Mouse (Mus musculus): ENCODE measurements around the gene Fto.

Gene Fto

DNA sequence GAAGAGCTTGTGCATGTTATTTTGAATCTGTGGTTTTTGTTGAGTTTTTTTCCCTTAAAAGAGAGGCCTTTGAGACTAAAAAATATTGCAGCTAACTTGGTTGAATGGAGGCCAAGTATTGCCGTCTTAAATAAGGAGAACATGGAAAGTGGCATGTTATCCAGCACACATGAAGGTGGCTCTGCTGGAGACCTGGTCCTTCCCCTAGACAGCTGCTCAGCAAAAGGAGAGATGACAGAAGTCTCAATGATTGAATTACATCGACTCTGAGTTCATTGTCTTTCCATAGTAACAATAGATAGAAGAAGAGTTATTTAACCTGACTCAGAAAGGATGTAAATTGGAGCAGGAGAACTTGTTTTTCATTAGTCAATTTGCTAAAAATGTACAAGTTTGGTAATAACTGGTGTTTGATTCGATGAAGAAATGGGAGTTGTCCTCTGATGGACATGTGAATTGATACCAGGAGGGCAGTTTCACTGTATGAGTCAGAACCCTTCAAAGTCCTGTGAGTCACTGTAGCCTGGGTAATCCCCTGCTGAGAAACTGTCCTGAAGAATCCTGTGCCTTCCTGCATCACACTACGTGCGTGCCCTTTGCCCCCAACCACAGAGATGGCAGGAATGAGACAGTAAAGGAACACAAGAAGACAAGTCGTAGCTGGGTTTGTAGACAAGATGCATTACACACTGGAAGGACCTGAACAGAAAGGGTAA, 82.2 kb downstream of the Fto start:
- peak; percentile 68 for DNase-seq

DNA sequence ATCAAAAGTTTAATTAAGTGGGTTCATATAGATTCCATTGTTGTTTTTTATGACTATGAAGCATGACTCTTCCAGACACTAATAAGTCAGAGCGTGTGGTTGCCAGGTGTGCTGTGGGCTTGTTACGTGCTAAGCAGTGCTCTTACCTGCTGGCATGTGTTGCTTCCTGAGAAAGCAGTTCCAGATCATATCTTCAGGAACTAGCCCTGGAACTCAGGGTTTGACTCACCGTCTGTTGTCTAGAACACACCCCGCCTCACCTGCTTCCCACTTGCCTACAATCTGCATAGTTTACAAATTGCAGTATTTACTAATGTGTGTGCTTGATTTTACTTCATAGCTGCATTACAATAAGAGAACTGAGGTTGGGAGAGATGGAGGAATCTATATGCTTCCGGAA, 84.7 kb downstream of the Fto start:
- DNase-seq: no peak

DNA sequence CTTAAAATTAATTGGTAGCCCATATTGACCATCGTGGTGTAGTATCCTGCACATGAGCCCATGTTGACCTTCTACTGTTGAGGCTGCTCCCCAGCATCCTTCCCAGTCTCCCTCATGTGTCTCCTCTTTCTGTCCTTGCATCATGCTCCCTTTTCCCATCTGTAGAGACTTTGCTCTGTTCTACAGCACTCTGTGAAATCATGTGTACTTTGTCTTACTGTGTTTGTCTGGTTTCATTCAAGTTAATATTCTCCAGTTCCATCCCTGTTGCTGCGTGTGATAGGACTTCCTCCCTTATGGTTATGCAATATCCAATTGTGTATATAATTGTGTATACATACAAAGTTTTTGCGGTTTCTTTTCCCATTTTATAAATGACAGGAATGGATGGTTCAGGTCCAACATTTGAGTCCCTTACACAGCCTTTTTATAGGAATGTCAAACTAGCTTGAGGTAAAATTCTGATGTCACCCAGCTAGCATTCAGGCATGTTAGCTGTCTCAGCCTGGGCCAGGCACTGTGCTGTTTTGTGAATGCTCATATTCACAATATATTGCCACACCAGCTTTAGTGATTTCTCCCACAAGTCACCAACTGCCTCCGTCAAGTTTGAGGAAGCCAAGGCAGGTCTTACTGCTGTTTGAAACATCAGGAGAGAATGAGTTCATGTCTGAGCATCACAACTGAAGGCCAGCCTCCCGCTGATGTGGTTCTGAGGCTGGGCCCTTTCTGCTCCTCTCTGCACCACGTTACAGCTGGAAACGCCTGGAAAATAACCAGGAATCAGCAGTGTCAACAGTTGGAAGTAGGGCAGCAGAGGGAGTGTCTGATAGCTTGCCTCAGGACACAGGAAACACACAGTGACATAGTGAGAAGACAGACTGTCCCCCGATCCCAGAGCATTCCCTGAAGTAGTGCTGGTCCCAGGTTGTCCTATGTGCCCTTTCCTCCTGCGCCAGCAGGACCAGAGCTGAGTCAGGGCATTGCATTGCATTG, 90.0 kb downstream of the Fto start:
- peak; percentile 74 for DNase-seq

DNA sequence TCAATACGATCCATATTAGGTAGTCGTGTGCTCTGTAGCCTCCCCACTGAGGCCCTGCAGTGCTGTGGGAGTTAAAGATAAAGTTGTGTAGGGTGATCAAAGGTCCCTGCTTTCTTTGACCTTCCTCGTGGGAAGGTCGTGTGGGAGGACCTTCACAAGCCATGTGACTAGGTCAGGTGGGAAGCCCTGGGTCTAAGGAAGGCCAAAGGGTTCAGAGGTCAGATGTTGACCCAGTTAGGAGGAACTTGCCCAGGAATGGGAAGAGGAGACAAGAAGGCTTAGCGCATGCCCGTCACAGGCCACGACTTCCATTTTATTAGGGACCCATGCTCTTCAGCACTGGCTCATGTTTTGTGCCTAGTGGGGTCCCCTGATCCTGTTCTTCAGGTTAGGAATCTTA, 91.0 kb downstream of the Fto start:
- peak; percentile 65 for DNase-seq

DNA sequence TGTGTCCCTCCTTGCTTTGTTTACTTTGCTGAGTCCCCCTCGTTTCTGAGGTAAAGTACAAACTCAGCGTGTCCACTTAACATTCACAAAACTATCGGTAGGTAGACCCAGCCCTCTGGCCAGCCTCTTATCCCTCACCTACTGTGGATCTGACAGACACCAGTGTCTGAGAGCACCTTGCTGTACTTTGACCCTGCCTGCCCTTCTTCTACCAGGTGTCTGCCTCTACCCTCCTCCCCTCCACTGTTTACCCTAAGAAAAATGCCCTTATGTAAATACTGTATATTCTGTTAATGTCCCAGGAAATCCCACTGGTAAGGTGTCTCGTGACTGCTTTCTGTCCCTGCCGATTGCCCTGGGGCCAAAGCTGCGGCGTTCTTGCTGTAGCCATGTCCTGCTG, 91.8 kb downstream of the Fto start:
- no peak for DNase-seq

DNA sequence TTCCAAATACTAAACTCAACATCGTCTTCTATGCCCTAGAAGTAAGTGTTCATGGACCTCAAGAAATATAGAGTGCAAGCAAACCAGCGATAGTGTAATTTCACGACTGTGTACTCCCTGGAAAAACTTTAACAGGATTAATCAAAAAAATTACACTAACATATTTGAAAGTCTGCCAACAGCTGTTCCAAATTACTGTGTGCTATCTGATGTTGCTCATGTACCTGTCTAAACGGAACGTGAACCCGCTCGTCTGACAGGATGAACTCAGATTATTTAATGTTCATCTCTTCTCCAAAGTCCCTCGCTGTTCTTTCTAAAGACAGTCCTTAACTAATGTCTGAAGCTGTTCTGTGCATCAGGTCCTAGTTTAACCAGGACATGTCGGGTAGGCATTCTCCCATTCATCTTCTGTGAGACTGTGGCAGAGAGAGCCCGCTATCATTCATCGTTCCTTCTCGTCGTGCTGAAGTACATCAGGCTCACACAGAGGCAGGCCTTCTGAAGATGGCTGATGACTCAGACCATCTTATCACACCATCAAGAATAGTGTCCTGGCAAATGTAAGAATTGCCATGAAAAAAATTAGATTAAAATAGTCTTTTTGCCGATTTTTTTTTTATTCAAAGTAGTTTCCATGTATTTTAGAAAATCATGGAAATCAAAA, 93.4 kb downstream of the Fto start:
- peak; percentile 42 for DNase-seq

DNA sequence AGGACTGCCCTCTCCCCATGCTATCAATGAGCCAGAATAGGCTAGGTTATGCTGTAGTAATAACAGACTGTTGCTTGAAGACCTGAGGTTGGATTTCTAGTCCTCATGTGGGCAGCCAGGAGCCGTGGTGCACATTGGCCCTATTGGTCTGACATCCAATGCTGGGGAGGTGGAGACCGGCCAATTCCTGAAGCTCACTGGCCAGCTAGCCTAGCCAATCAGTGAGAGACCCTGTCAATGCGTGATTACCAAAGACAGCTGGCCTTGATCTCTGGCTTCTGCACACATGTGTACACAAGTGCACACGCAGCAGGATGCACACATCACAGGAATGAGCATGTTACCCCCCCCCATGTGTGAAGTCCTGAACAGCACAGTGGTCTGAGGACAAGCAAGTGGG, 94.6 kb downstream of the Fto start:
- peak; percentile 53 for DNase-seq

DNA sequence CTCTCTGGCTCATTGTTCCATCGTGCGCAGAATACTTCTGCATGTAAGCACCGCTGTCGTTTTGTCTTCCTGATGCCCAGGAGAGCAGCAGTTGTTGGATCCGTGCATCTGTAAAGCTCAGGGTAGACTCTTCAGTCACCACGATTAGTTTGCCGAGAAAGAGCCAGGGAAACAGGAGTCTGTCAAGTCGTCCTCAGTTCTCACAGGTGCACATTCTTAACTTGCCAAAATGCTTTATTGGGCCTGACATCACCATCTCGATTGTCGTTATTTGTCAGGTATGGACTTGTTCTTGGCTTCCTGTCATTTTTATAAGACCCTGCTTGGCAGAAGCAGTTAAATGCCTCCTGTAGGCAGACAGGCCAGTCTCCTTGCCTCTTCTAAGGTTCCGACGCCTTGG, 96.7 kb downstream of the Fto start:
- DNase-seq: no peak

DNA sequence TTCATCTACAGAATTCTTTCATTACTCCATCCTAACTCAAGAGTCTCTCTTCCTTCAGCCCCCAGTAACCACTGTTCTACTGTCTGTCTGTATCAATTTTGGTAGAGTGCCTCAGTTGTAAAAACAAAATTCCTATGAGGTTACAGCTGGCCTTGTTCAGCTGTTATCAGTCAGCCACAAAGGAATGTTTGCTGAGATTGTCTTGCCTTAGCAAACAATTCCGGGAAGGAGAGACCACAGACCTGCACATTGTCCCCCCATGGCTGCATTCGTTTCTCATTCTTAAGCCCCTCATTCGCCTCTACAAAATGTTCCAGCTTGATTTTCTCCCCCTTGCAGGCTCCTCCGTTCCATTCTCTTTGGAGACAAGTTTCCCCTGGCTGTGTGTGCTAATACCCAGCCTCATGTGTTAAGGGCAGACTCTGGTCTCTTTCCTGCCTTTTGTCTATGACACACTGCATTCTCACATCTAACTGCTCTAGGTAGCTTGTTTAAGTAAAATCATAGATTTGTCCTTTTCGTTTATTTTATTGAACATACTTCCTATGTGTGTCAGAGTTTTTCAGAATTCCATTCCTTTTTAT, 111.3 kb downstream of the Fto start:
- DNase-seq: no peak

DNA sequence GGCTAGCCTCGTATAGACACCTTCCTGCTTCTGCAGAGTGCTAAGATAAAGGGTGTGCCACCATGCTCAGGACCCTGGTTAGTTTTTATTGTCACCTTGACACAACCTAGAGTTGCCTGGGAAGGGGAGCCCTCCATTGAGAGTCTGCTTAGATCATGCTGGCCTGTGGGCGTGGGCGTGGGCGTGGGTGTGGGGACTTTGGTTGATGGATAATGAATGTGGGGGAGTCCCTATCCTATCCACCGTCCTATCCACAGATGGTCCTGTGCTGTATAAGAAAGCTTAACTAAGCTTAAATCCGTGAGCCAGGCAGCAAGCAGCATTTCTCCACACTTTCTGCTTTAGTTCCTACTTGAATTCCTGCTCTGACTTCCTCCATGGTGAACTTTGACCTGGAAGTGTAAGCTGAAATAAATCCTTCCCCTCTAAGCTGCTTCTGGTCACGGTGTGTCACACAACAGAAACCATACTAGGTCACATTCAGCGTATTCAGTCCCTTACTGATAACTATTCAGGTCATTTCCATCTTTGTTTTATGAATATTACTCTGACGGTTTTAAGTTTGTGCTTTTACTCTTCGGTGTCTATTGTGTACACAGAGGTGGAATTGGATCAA, 112.0 kb downstream of the Fto start:
- no peak for DNase-seq

DNA sequence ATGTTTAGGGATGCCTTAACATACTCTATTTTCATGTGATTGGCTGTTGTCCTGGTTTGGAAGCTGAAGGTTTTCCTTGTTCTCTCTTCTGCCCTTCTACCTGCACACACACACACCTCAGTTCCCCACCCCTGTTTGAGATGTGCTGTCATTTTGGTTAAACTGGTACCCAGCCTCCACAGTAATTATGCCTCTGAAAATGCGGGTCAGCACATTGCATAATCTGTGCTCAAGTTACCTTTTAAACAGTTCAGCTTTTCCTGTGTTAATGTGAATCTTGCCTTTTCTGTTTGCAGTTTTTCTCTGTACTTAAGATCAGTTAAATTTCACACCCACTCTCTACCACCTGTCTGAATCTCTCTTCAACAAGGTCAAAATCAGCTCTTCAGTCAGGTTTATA, 113.2 kb downstream of the Fto start:
- DNase-seq: peak; percentile 81

DNA sequence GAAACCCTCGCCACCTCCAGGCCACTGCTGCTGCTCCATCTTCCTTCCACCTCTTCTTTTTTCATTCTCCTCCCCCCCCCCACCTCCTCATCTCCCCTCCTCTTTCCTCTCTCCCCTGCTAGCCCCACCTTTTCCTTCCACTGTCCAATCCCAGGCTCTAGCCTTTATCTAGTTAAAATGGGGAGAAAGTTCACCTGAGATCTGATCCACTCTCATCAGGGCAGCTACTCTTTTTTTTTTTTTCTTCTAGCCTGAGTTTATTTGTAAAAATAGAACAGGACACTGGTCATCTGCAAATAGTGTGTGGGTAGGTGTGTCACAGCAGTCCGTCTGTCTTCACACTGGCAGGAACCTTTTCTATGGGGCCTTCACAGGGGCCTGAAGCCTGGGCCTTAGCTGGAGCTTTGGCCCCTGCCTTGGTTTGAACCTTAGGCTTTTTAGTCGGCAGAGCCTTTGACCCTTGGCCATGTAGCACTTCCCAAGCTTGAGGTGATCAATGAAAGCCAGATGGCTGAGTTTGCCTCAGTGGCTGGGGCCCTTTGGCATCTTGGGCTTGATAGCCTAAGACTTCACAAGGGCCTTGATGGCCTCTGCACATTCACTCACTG, 117.1 kb downstream of the Fto start:
- no peak for DNase-seq

DNA sequence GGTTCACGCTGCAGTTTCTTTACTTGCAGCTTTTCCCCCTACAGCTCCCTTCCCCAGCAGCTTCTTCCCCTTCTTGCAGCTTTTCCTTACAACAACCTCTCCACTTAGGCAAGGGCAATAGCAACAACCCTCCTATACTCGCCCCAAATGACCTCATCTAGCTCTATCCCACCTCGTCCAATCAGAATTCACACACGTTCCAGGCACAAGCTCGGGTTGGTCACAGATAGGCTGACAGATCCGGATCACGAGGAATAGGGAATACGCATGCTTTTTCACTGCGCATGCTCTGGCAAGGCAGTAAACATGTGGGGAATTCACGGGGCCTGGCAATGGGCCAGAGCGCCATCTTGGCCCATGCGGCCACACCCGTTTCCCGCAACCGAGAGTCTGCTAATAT, 122.7 kb downstream of the Fto start:
- no peak for DNase-seq

DNA sequence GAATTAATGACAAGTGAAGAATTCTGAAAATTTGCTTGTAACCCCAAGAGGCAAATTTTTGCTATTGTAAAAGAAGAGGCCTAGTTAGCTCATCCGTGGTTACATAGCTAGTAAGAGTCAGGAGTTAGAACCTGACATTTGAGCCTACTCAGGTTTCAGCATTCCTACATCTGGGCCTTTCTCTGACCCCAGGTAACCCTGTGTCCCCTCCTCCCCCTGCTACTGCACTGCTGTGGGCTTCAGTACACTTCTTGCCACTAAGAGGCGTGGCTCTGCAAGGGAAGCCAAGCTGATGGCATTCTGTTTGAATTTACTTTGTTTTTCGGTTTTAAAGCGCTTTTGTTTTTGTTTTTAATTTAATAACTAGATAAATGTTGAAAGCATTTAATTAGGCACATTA, 130.6 kb downstream of the Fto start:
- DNase-seq: peak; percentile 70

DNA sequence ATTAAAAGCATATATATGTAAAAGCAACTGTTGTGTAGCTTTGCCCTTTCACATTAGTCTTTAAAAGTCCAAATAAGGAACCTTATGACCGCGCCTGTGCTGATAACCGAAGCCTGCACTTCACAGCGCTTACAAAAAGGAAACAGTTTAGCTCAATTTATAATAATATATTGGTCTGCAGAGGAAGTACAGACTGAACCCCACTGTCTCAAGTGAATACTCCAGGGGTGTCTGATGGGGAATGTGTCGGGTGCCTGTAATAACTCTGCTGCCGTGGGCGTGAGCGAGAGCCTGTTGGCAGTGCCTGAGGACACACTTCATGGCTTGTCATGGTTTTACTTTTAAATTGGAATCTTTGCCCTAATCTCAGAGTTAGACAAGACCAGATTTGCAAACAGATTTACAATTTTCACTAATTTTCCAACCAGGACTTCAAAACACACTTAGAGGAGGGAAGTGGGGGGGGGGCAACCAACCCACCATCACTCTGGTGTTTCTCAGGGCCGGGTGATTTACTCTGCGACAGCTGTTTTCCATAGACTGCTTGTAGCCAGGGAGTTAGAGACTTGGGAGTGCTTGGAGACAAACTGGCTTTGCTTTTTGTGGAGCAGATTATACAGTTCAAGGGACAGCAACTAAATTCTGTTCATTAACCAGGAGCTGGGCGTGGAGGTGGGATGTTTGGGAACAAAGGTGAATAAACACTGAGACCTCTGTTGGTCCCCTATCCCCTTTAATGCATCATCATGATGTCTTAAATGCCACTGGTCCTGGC, 131.5 kb downstream of the Fto start:
- peak; percentile 88 for DNase-seq

DNA sequence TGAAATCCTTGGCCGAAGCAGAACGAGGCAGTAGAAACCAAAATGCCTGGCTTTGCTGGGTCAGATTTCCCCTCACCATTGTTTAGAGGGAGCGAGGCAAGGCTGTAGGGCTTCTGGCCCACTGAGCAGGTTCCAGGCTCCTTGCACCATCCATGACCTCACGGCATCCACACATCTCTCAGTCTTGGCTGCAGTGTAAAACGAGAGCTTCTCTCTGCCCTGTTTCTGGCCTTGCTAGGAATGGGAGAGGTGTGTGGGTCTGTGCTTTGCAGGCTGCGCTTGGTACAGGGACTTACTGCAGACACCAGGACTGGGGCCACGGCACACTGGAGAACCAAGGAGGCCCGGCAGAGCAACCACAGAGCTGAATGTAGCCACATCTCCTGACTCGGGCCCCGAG, 132.2 kb downstream of the Fto start:
- DNase-seq: no peak

DNA sequence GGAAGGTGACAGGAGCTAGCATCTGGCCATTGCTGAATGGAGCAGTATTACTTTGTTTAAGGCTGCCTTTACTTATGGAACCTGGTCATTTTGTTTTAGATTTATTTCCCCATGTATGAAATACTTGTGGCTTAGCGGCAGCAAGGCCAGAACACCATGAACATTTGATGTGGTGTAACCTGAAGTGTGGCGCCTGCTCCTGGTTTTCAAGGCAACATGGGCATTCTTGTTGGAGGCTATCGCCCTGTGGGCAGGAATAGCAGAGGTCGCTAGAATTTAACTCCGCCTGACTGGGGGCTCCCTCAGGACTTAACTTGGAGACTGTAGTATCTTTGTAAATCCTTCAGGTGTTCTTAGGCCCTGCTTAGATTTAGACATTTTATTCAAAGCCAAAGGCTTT, 132.7 kb downstream of the Fto start:
- no peak for DNase-seq

DNA sequence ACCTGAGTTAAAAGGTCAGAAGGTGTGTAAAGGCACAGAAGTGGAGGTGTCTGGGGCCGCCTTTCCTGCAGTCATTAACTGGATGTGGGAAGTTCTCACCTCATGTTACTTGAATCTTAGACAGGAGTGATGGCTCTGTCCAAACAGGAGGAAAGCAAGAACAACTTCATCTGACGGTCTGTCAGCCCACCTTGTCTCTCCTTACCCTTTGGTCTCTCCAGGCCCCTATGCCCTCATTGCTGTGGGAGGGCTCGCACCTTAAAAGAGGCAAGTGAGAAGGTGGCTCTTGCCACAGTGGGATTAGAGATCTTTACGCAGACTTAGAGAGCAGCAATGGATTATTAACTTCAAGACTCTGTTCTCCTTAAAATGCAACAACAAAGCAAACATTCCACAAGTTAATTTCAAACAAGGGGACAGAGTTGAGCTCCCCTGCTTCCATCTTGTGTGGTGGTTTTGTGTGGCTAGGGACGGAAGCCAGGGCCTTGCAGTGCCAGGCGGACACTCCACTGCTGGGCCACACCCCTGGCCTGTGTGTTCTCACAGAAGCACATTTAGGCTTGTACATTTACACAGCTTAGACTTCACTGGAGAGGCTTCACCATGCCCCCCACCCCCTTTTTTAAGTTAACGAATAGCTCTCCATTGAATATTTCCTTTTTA, 135.5 kb downstream of the Fto start:
- DNase-seq: peak; percentile 81

DNA sequence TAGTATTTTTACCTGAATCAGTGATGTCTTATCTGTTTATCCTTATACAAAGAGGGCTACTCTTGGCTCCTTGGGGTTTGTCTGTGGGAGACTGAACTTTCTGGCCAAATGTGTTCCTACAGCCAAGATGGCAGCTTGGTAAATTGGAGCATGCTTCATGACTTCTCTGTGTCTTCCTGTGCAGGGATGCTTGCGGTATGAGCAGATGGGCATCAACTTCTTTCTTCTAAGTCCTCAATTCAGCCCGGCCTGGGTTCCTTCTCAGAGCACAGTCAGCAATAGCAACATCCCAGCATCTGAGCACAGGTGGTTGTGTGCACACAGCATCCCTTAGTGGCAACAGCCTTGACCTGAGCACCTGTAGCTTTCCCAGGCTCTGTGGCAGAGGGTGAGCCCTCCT, 141.6 kb downstream of the Fto start:
- no peak for DNase-seq

DNA sequence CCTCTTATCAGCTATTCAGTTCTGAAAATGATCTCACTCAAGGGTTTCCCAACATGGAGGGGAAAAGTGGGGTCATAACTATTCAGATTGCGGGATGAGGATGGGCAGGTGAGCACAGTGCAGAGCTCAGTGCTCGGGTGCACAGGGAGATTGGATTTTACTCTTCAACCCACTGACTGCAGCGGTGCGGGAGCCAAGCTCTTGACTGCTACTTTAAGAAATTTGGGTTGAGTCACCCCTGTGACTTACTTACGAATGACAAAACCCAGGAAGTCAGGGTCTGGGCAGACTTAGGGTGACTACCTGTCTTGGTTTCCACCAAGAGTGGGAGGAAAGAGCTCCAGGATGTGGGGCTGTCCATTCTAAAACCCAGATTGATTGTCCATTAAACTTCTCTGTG, 142.3 kb downstream of the Fto start:
- no peak for DNase-seq

DNA sequence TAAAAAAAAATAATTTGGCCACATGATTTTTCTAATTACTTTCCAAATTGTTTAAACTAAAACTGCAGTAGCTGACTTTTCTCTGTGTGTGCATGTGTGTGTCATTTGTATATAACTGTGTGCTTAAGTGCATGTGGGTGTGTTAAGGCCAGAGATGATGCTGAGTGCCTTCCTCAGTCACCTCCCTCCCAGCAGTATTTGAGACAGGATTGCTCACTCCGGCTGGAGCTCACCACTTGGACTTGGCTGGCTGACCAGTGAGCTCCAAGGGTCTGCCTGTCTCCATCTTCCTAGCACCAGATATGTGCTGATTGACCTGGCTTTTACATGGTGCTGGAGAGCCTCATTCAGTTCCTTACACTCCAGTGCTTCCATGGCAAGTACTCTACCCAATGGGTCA, 144.7 kb downstream of the Fto start:
- DNase-seq: no peak
